Mouse (Mus musculus): ENCODE measurements around the gene Zbtb16. TPM values are rescaled to one million over a fixed set of nuclear protein-coding genes. Genes with fewer than 3 reads are reported as not detected.

Gene Zbtb16
- 100 to 1,000 TPM; 129 to 168 TPM for total RNA-seq (2021)
- long read RNA-seq, experiment 1, partial matches to known transcripts: 0 of 22 reads
- long read RNA-seq, experiment 1, other reads (novel, unspliced or antisense): 22 of 22 reads
- long read RNA-seq, experiment 2, partial matches to known transcripts: 0 of 17 reads
- long read RNA-seq, experiment 2, other reads (novel, unspliced or antisense): 17 of 17 reads

GRCm38 (mm10) chr9:48835631-48836565, at the start of gene Zbtb16:
Zbtb16 (minus strand) TSS chr9:48836222.
- peak; percentile 85 to 90 for DNase-seq
- intact Hi-C loops (cut with DNase I): loop anchor here (1.0 kb wide), 2 partner anchors 97 to 125 kb away; no protein-coding TSS in a partner anchor

DNA sequence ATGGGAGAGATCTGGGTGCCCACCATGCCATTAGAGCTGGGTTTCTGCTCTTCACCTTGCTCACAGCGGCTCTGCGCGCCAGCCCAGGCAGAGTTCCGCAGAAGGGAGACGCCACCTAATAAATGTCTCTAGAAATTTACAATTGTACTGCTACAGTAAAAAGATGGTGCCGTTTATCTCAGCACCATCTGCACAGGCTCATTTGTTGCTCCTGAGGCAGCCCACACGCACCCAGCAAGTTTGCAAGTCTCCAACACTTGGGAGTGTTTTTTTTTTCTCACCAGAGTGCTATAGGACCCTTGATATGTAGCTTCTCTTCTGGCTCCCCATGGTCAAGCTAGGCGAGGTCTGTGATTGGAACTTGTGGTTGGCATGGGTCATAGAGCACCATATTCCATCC, 36.9 kb upstream of the Zbtb16 start:
- intact Hi-C loops (cut with DNase I): no loop called here
- no peak for DNase-seq

DNA sequence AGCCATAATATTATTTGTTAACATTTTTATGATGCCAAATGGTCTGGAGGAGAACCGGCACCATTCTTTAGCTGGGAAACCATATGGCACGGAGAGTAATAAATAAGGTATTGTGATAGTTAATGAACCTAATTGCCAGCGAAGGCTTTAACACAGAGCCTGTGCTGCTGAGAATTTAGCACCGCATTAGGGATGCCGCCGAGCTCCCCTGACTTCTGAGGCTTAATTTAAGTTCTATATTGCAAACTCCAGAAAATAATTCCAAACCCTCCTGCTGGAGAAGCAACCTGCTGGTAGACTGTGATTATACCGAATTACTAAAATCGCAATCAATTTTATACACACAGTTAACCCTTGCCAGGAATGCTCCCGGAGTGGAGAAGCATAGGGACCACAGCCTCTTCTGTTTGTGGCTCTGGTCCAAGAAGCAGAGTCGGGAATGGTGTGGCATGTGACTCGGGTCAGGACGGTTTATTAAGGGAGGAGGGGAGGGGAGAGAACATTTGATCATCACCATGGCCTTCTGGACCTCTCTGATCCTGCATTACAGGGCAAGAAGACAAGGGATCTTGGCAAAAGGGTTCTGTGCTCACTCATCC, 30.6 kb upstream of the Zbtb16 start:
- no peak for DNase-seq
- intact Hi-C loops (cut with DNase I): no loop called here

GRCm38 (mm10) chr9:48865235-48865634, 29.2 kb upstream of the Zbtb16 start:
- DNase-seq: no peak
- intact Hi-C loops (cut with DNase I): no loop called here

DNA sequence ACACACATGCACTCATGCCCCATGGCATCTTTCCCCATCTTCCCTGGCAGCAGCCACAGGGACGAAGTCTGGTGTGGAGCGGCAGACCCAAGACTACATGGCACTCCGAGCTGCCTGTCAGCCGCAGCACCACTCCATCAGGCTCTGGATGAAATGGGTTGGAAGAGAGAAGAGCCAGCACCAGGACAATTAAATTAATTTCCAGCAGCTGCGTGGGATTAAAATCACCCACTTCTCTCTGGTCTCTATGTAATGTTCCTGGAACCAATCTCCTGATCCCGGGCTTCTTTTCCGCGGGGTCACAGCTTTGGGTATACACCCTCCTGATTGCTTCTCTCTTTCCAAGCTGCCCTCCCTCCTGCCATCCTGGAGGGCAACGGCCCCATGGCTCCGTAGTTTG, 25.5 kb upstream of the Zbtb16 start:
- intact Hi-C loops (cut with DNase I): loop anchor here (1.0 kb wide), 1 partner anchor 212 kb away; no protein-coding TSS in a partner anchor
- no peak for DNase-seq

- intact Hi-C loops (cut with DNase I): loop anchor here (1.0 kb wide), 1 partner anchor 214 kb away; no protein-coding TSS in a partner anchor
- peak; percentile 55 to 60 for DNase-seq
These were observed 24.5 kb upstream of the Zbtb16 start for GRCm38 (mm10) chr9:48860526-48860845.

DNA sequence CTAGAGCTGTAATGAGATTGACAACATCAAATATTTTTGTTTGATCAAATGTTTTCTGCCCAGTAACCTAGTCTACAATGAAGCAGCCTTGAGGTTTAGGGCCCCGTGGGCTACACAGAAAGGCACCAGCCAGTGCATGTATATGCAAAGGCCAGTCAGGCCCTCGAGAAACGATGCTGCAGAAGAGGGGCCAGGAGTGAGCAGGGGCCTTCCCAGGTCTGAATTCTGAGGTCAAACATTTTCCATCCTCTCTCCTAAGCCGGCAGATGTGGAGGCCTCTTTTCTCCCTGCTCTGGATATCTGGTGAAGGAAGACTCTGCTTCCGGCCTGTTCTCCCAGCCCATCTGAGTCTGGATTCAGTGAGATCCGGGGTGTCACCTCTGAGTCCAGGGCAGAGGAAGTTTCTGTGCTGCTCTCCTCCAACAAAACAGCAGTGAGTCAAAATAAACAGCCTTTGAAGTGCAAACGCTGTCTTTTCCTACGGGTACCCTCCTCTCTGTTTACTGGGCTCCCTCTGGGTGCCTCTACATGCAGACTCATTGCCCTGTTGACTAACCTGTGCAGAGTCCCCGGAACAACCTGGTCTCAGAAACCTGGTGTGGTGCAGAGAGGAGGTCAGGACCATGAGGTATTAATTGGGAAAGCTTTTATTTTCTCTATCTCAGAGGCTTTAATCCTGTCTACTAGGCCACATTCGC, 24.0 kb upstream of the Zbtb16 start:
- intact Hi-C loops (cut with DNase I): loop anchor here (1.0 kb wide), 1 partner anchor 214 kb away; no protein-coding TSS in a partner anchor
- no peak for DNase-seq

GRCm38 (mm10) chr9:48857944-48858343, 21.9 kb upstream of the Zbtb16 start:
- no peak for DNase-seq
- intact Hi-C loops (cut with DNase I): no loop called here

DNA sequence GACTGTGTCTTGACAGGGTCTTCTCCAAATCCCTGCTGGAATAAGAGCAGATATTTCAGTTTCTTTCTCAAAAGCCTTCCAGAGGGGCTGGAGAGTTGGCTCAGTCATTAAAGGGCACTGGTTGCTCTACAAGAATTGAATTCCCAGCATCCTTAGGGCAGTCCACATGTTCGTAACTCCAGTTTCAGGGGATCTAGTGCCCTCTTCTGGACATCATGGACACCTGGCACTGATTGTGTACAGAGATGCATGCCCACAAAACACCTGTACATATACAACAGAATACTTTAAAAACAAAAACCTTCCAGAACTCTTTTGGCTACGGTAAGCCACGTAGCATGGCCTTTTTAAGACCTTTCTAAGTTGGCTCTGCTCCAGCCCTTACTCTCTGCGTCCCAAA, 20.2 kb upstream of the Zbtb16 start:
- intact Hi-C loops (cut with DNase I): no loop called here

DNA sequence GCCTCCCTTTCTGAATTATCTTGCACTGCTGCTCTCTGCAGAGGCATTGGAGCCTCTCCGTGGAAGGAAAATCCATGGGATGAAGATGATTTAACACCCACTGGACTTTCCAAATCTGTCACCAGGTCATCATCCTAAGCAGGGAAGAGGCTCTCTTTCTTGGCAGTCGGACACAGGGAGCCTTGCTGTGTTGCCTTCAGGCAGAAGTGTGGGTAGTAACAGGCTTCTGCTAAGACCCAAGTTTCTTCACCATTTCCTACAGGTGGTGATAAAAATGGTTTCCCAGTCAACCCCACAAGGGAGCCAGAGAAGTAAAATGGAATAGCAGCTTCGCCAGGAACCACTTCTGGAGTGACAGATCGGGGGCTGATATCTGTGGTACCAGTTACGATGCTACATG, 13.5 kb upstream of the Zbtb16 start:
- DNase-seq: no peak
- intact Hi-C loops (cut with DNase I): no loop called here

More for the DNA sequence above, 20.2 kb upstream of the Zbtb16 start:
- no peak for DNase-seq

DNA sequence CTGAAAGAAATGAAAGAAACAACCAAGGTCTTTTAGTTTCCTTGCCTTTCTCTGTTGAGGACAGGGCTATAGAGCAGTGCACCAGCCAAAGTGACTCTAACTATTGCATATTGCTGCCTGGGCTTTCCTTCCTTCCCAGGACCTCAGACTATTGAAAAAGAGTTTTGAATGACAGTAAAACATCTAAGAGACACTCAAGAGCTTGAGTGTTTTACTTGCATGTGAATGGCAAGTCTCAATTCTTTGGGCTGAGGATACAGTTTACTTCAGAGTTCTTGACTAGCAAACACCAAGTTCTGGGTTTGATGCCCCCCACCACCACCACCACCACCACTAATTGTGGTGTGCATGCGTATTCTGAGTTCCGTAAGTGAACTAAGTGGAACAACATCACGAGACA, 3.5 kb upstream of the Zbtb16 start:
- intact Hi-C loops (cut with DNase I): loop anchor here (2.0 kb wide), 1 partner anchor 189 kb away; no protein-coding TSS in a partner anchor

DNA sequence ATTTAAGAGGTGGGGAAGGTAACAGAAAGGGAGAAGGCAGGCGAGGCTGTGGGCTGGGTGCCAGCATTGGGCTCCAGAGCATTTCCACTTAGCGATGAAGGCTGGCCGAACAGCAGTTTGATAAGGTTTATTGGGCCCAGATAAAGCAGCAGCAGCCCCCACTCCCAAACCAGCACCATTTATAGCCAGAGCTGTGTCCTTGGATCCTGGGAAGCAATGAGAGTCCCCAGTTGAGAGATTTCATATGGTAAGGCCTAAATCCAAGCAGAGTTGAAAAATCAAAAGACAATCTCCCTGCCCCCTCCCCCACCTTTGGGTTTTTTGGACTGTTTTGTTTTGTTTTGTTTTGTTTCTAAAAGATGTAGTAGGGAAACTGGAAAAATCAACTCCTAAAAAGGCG, 2.3 kb upstream of the Zbtb16 start:
- no peak for DNase-seq
- intact Hi-C loops (cut with DNase I): loop anchor here (2.0 kb wide), 1 partner anchor 188 kb away; no protein-coding TSS in a partner anchor

More for the DNA sequence above, 3.5 kb upstream of the Zbtb16 start:
- no peak for DNase-seq

GRCm38 (mm10) chr9:48837181-48837580, 1.2 kb upstream of the Zbtb16 start:
- DNase-seq: no peak
- intact Hi-C loops (cut with DNase I): no loop called here

GRCm38 (mm10) chr9:48836566-48836930, 526 bp upstream of the Zbtb16 start:
- DNase-seq: no peak

DNA sequence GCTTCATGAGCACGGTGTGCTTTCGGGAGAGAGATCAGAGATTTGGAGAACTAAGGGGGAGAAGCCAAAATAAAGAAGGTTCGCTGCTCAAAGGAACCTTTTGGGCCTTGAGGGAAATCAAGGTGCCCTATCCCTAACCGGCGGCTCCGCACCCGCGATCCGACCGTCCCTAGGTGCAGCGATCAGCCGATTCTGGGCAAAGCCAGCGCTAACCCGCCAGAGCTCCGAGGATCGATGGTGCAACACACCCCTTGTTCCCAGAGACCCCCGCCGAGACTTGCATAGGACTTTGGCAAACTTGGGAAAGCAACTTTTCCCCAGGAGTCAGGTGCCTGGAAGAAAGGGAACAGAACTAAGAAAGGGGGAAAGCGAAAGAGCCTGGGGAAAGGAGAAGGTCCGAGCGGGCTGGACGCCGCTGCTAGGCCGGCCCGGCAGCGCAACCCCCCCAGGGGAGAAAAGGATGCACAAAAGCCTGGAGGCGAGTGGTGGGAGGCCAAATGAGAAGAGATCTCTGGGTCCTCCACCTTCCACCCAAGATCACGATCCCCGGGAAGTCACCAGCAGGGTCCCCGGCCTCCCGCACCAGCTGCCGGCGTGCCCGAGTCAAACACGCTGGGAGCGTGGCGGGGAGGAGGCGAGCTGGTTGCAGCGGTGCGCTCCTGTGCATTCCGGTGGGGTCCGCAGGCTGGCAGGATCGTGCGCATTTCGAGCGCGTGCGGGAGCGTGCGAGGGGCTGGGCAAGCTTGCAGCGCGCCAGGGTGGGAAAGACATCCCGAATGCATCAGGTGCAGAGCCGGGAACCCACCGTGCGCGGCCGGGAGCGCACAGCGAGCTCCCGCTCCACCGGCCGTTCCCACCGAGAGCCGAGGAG, 1.2 kb downstream of the Zbtb16 start:
- peak in 1 of 2 experiments; percentile 53 for DNase-seq
- intact Hi-C loops (cut with DNase I): loop anchor here (1.0 kb wide), 1 partner anchor 123 kb away; no protein-coding TSS in a partner anchor

More at GRCm38 (mm10) chr9:48836566-48836930, 526 bp upstream of the Zbtb16 start:
- intact Hi-C loops (cut with DNase I): loop anchor here (1.0 kb wide), 1 partner anchor 97 kb away; no protein-coding TSS in a partner anchor

GRCm38 (mm10) chr9:48834006-48834405, 2.0 kb downstream of the Zbtb16 start:
- no peak for DNase-seq
- intact Hi-C loops (cut with DNase I): no loop called here

- intact Hi-C loops (cut with DNase I): no loop called here
- no peak for DNase-seq
These were observed 2.5 kb downstream of the Zbtb16 start for GRCm38 (mm10) chr9:48833493-48833892.

DNA sequence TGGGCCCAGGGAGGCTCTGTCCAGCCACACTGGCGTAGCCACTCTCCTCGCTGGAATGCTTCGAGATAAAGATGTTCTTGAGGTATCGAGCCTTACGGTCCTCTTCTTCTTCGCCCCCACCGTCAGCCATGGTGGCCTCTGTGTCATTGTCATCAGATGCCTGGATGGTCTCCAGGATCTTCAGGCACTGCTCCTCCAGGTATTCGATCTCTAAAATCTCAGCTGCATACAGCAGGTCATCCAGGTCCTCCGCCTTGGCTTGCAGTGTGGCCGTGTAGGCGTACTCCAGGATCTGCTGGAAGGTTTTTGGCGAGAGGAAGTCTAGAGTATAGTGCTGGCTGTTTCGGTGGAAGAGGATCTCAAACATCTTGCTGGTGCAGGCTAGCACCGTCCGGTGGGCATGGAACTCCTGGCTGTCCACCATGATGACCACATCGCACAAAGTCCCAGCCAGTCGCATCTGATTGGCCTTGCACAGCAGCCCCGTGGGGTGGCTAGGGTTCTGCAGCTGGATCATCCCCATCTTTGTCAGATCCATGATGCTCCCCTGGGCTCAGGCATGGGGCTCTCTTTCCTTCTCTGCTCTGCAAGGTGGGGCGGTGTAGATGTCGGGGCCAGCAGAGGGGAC, 3.4 kb downstream of the Zbtb16 start:
- intact Hi-C loops (cut with DNase I): no loop called here
- no peak for DNase-seq

Data from gastrocnemius, postnatal 36 days (tissue).